In genomic region chr5:32132971-32133501, GRCm38 (mm10) we compare ENCODE assay signal across 8 mouse cellular contexts. TPM values are rescaled to one million over a fixed set of nuclear protein-coding genes. Genes with fewer than 3 reads are reported as not detected.
A peak's percentile ranks its signal among the peaks of the same experiment; 100 is the strongest.
DNase-seq lines count a peak whose midpoint lies in the region; ATAC-seq and TF ChIP-seq lines count a peak whose summit lies in the region.

No protein-coding gene starts in this region.

- H3K27ac ChIP-seq in embryonic facial prominence, embryonic 13.5 days = peak overlapping the region; percentile 98
- peak overlapping the region; percentile 87 for H3K27ac ChIP-seq in kidney, embryonic 14.5 days (ENCODE audit: low read depth, low read length)
- peak overlapping the region; percentile 77 for H3K27ac ChIP-seq in limb, embryonic 14.5 days (replicated peaks; ENCODE audit: low read depth, low read length)
- no peak overlapping the region for H3K27ac ChIP-seq in midbrain, embryonic 14.5 days (replicated peaks; ENCODE audit: low read depth, low read length)

- 0 out of 2 replicates have a peak, but pooled peaks have one; percentile 26 for TF ChIP-seq POLR2A in limb, embryonic 14.5 days (IDR thresholded peaks at IDR 0.05; ENCODE audit: borderline replicate concordance, extremely low read depth, insufficient read depth, insufficient read length)

- DNase-seq in 3T3-L1 (ENCODE audit: low read depth, low spot score) = peak; percentile 61
- DNase-seq in adrenal gland, postnatal 10 days = peak; percentile 82
- peak; percentile 66 to 69 for DNase-seq in heart, adult 9 months (ENCODE audit: low spot score in 2 of 2)
- peak; percentile 62 for DNase-seq in limb, embryonic 14.5 days (ENCODE audit: low spot score)
- DNase-seq in midbrain, embryonic 14.5 days = peak; percentile 74
- peak; percentile 44 for DNase-seq in splenic B cell, adult 2 months (ENCODE audit: low read depth, low spot score)

- no peak for ATAC-seq in embryonic facial prominence, embryonic 13.5 days (ENCODE audit: insufficient number of reproducible peaks, insufficient read depth, low FRiP score, low TSS enrichment, low read depth)
- peak; percentile 7; the same call in 1 of the 2 replicates for ATAC-seq in kidney, embryonic 14.5 days (ENCODE audit: low FRiP score, low TSS enrichment)
- peak; percentile 13; the same call in 1 of the 2 replicates for ATAC-seq in limb, embryonic 14.5 days (ENCODE audit: low FRiP score, low read depth)
- no peak for ATAC-seq in midbrain, embryonic 14.5 days (ENCODE audit: low FRiP score, low TSS enrichment)

- no peaks in the 10 kb centered on the region for H3K36me3 ChIP-seq in embryonic facial prominence, embryonic 13.5 days
- H3K36me3 ChIP-seq in kidney, embryonic 14.5 days (ENCODE audit: control insufficient read depth, insufficient read depth, low read length) = no peaks in the 10 kb centered on the region
- no peaks in the 10 kb centered on the region for H3K36me3 ChIP-seq in limb, embryonic 14.5 days (ENCODE audit: control insufficient read depth, insufficient read depth, low read length)
- H3K36me3 ChIP-seq in midbrain, embryonic 14.5 days (ENCODE audit: control insufficient read depth, insufficient read depth, low read length) = no peaks in the 10 kb centered on the region
- no peaks in the 10 kb centered on the region for H3K36me3 ChIP-seq in splenic B cell, adult 2 months (ENCODE audit: control insufficient read depth, insufficient read depth, low read length, poor library complexity, severe bottlenecking)

- H3K4me2 ChIP-seq in embryonic facial prominence, embryonic 13.5 days = peak overlapping the region; percentile 80
- peak overlapping the region; percentile 88 for H3K4me2 ChIP-seq in kidney, embryonic 14.5 days (replicated peaks; ENCODE audit: low read depth, low read length)
- peak overlapping the region; percentile 82 for H3K4me2 ChIP-seq in limb, embryonic 14.5 days (replicated peaks; ENCODE audit: low read depth, low read length, severe bottlenecking)
- H3K4me2 ChIP-seq in midbrain, embryonic 14.5 days (ENCODE audit: low read length) = peak overlapping the region; percentile 89

- peaks cover 12% of the 10 kb centered on the region; the same call in 1 of the 2 replicates for H3K27me3 ChIP-seq in embryonic facial prominence, embryonic 13.5 days
- no peaks in the 10 kb centered on the region for H3K27me3 ChIP-seq in kidney, embryonic 14.5 days (ENCODE audit: control insufficient read depth, insufficient read depth, low read length)
- H3K27me3 ChIP-seq in limb, embryonic 14.5 days (ENCODE audit: control insufficient read depth, insufficient read depth, low read length) = no peaks in the 10 kb centered on the region
- peaks cover 56% of the 10 kb centered on the region for H3K27me3 ChIP-seq in midbrain, embryonic 14.5 days (ENCODE audit: control insufficient read depth, insufficient read depth, low read length)
- H3K27me3 ChIP-seq in splenic B cell, adult 2 months (ENCODE audit: control insufficient read depth, insufficient read depth, low read length, poor library complexity, severe bottlenecking) = peaks cover 2% of the 10 kb centered on the region; the same call in 1 of the 2 replicates

- H3K4me3 ChIP-seq in embryonic facial prominence, embryonic 13.5 days = peak overlapping the region; percentile 77
- peak overlapping the region; percentile 74 for H3K4me3 ChIP-seq in kidney, embryonic 14.5 days (ENCODE audit: low read length)
- peak overlapping the region; percentile 63 for H3K4me3 ChIP-seq in limb, embryonic 14.5 days (replicated peaks; ENCODE audit: low read length)
- H3K4me3 ChIP-seq in midbrain, embryonic 14.5 days (replicated peaks; ENCODE audit: low read depth, low read length) = peak overlapping the region; percentile 51

- under 1% methylated on average over 43 of the region's 48 CpGs for WGBS in embryonic facial prominence, embryonic 13.5 days
- WGBS in kidney, embryonic 14.5 days = under 1% methylated on average over 42 of the region's 48 CpGs
- 0% methylated on average over 28 of the region's 48 CpGs for WGBS in limb, embryonic 14.5 days
- under 1% methylated on average over 44 of the region's 48 CpGs for WGBS in midbrain, embryonic 14.5 days

- H3K9me3 ChIP-seq in embryonic facial prominence, embryonic 13.5 days = no peaks in the 10 kb centered on the region
- H3K9me3 ChIP-seq in kidney, embryonic 14.5 days (ENCODE audit: control insufficient read depth, low read length) = no peaks in the 10 kb centered on the region
- no peaks in the 10 kb centered on the region for H3K9me3 ChIP-seq in limb, embryonic 14.5 days (ENCODE audit: control insufficient read depth, low read length)
- H3K9me3 ChIP-seq in midbrain, embryonic 14.5 days (ENCODE audit: control insufficient read depth, low read length) = no peaks in the 10 kb centered on the region

- H3K9ac ChIP-seq in embryonic facial prominence, embryonic 13.5 days = peak overlapping the region; percentile 76
- H3K9ac ChIP-seq in kidney, embryonic 14.5 days (ENCODE audit: low read depth, low read length) = peak overlapping the region; percentile 65
- peak overlapping the region; percentile 62 for H3K9ac ChIP-seq in limb, embryonic 14.5 days (ENCODE audit: low read depth, low read length, severe bottlenecking)
- H3K9ac ChIP-seq in midbrain, embryonic 14.5 days (replicated peaks; ENCODE audit: low read length) = peak overlapping the region; percentile 62

- peaks cover 31% of the 10 kb centered on the region for H3K4me1 ChIP-seq in embryonic facial prominence, embryonic 13.5 days
- H3K4me1 ChIP-seq in kidney, embryonic 14.5 days (ENCODE audit: control insufficient read depth, insufficient read depth, low read length) = peaks cover 9% of the 10 kb centered on the region; the same call in 1 of the 2 replicates
- peaks cover 13% of the 10 kb centered on the region for H3K4me1 ChIP-seq in limb, embryonic 14.5 days (ENCODE audit: control insufficient read depth, insufficient read depth, low read length)
- H3K4me1 ChIP-seq in midbrain, embryonic 14.5 days (ENCODE audit: control insufficient read depth, insufficient read depth, low read length) = peaks cover 10% of the 10 kb centered on the region; the same call in 1 of the 2 replicates

RNA-seq across cellular contexts. Expression of gene Fosl2, which starts 2.6 kb away (rescaled TPM):
- 100 to 1,000 TPM; 167 to 194 TPM for total RNA-seq in adrenal gland, postnatal 10 days (2021)
- 6.9 and 7.0 TPM in 2 replicates for polyA plus RNA-seq in embryonic facial prominence, embryonic 13.5 days (2015; fragmentation: Nextera tagmentation; extraction: Ambion mirVana)
- 7.0 and 7.1 TPM in 2 replicates for polyA plus RNA-seq in kidney, embryonic 14.5 days (2014; fragmentation: Nextera tagmentation; extraction: Ambion mirVana)
- 11.6 and 13.6 TPM in 2 replicates for polyA plus RNA-seq in limb, embryonic 14.5 days (2012; rRNA removed)
- 7.1 and 8.8 TPM in 2 replicates for polyA plus RNA-seq in limb, embryonic 14.5 days (2014; fragmentation: Nextera tagmentation; extraction: Ambion mirVana)
- 0.28 and 0.36 TPM in 2 replicates for polyA plus RNA-seq in midbrain, embryonic 14.5 days (2014; fragmentation: Nextera tagmentation; extraction: Ambion mirVana)

Comparison
In these comparisons a context has a peak if more than half of its experiments do, and no peak if none do; other contexts are left out.
1. ATAC-seq: peak in kidney, embryonic 14.5 days (single experiment) and limb, embryonic 14.5 days (single experiment); none in embryonic facial prominence, embryonic 13.5 days (single experiment) and midbrain, embryonic 14.5 days (single experiment).
2. Peak in every context shown above with its lines, with median percentiles within 50 percentile points of each other: DNase-seq, H3K4me2 ChIP-seq, H3K4me3 ChIP-seq and H3K9ac ChIP-seq.